Mouse (Mus musculus): ENCODE results near the gene Ppp1r26. TPM values are rescaled to one million over a fixed set of nuclear protein-coding genes. Genes with fewer than 3 reads are reported as not detected.
"Not testable (repeated sequence)": the region's sequence is repeated elsewhere in the genome, so short reads cannot be mapped to it uniquely, and the experiment has no call there.

Gene Ppp1r26
- total RNA-seq, 2 experiments from 2014 or later = 4.4 to 4.8 TPM

GRCm38 (mm10) chr2:28445082-28445481 lies 1.5 kb upstream of the Ppp1r26 start:
- no peak for DNase-seq

- no peak for DNase-seq
These were observed 452 bp upstream of the Ppp1r26 start for GRCm38 (mm10) chr2:28446181-28446514.

GRCm38 (mm10) chr2:28447315-28447670 lies 693 bp downstream of the Ppp1r26 start:
- no peak for DNase-seq

GRCm38 (mm10) chr2:28451663-28452062 lies 5.1 kb downstream of the Ppp1r26 start:
- no peak for DNase-seq

GRCm38 (mm10) chr2:28453539-28453938 lies 6.9 kb downstream of the Ppp1r26 start:
- no peak for DNase-seq

- DNase-seq = no peak
These were observed 10.0 kb downstream of the Ppp1r26 start for GRCm38 (mm10) chr2:28456616-28457015.

GRCm38 (mm10) chr2:28463919-28464318 lies 17.3 kb downstream of the Ppp1r26 start:
- peak; percentile 47 to 77 for DNase-seq

- DNase-seq = no peak
These were observed 18.3 kb downstream of the Ppp1r26 start for GRCm38 (mm10) chr2:28464919-28465318.

- peak; percentile 72 to 74 for DNase-seq
These were observed 19.4 kb downstream of the Ppp1r26 start, which contains the start of gene 1700007K13Rik for GRCm38 (mm10) chr2:28465836-28466518. 1700007K13Rik (minus strand) TSS chr2:28466332.

GRCm38 (mm10) chr2:28467860-28468485 lies 21.4 kb downstream of the Ppp1r26 start, which contains the start of gene Mrps2:
Mrps2 (plus strand) TSS chr2:28468066.
- DNase-seq = peak; percentile 86 to 88

GRCm38 (mm10) chr2:28468486-28469225 lies 22.1 kb downstream of the Ppp1r26 start:
- no peak for DNase-seq

- DNase-seq = no peak
These were observed 22.9 kb downstream of the Ppp1r26 start for GRCm38 (mm10) chr2:28469461-28469860.

GRCm38 (mm10) chr2:28470591-28470990 lies 24.0 kb downstream of the Ppp1r26 start:
- DNase-seq = no peak

GRCm38 (mm10) chr2:28472011-28472410 lies 25.4 kb downstream of the Ppp1r26 start:
- DNase-seq = not testable (repeated sequence)

- not testable (repeated sequence) for DNase-seq
These were observed 31.4 kb downstream of the Ppp1r26 start for GRCm38 (mm10) chr2:28477993-28478392.

- no peak for DNase-seq
These were observed 32.9 kb downstream of the Ppp1r26 start for GRCm38 (mm10) chr2:28479208-28480204.

GRCm38 (mm10) chr2:28483861-28484260 lies 37.3 kb downstream of the Ppp1r26 start:
- no peak for DNase-seq

GRCm38 (mm10) chr2:28494521-28494920 lies 47.9 kb downstream of the Ppp1r26 start:
- no peak for DNase-seq

- peak; percentile 52 for DNase-seq
These were observed 48.7 kb downstream of the Ppp1r26 start for GRCm38 (mm10) chr2:28495207-28495756.

GRCm38 (mm10) chr2:28495801-28496595 lies 49.4 kb downstream of the Ppp1r26 start:
- DNase-seq = no peak

GRCm38 (mm10) chr2:28496671-28497070 lies 50.1 kb downstream of the Ppp1r26 start, which contains the start of gene Gbgt1:
Gbgt1 (plus strand) TSS chr2:28496891.
- DNase-seq = peak in 1 of 2 experiments; percentile 60
